Comparison of ENCODE assay signal across 8 mouse cellular contexts in genomic region chr5:115614948-115615347, GRCm38 (mm10). TPM values are rescaled to one million over a fixed set of nuclear protein-coding genes. Genes with fewer than 3 reads are reported as not detected.
A peak's percentile ranks its signal among the peaks of the same experiment; 100 is the strongest.
DNase-seq lines count a peak whose midpoint lies in the region; ATAC-seq lines count a peak whose summit lies in the region.

No protein-coding gene starts in this region.

- ATAC-seq in neural tube, embryonic 15.5 days (ENCODE audit: low FRiP score), result no peak
- peak; percentile 40 for ATAC-seq in neutrophil, adult 5-6 weeks (ENCODE audit: extremely low read depth, insufficient number of reproducible peaks, low FRiP score, poor library complexity, severe bottlenecking)

- H3K4me1 ChIP-seq in neural tube, embryonic 15.5 days, result no peaks in the 10 kb centered on the region
- no peaks in the 10 kb centered on the region for H3K4me1 ChIP-seq in embryonic facial prominence, embryonic 10.5 days

- no peak overlapping the region for H3K4me2 ChIP-seq in neural tube, embryonic 15.5 days

- no peaks in the 10 kb centered on the region for H3K27me3 ChIP-seq in neural tube, embryonic 15.5 days (replicated peaks)
- no peaks in the 10 kb centered on the region for H3K27me3 ChIP-seq in embryonic facial prominence, embryonic 10.5 days (replicated peaks; ENCODE audit: low read depth, poor library complexity, severe bottlenecking)

- H3K36me3 ChIP-seq in neural tube, embryonic 15.5 days, result peaks cover 99% of the 10 kb centered on the region
- peaks cover 100% of the 10 kb centered on the region for H3K36me3 ChIP-seq in embryonic facial prominence, embryonic 10.5 days (replicated peaks)

- WGBS in neural tube, embryonic 15.5 days, result 90% methylated on average over 7 of the region's 7 CpGs
- 84% methylated on average over 7 of the region's 7 CpGs for WGBS in embryonic facial prominence, embryonic 10.5 days

- H3K4me3 ChIP-seq in neural tube, embryonic 15.5 days (replicated peaks), result no peak overlapping the region
- H3K4me3 ChIP-seq in embryonic facial prominence, embryonic 10.5 days, result no peak overlapping the region

- H3K27ac ChIP-seq in neural tube, embryonic 15.5 days (replicated peaks), result no peak overlapping the region
- H3K27ac ChIP-seq in embryonic facial prominence, embryonic 10.5 days (replicated peaks), result no peak overlapping the region

- H3K9ac ChIP-seq in neural tube, embryonic 15.5 days (replicated peaks), result no peak overlapping the region

- no peaks in the 10 kb centered on the region for H3K9me3 ChIP-seq in neural tube, embryonic 15.5 days (replicated peaks)
- no peaks in the 10 kb centered on the region for H3K9me3 ChIP-seq in embryonic facial prominence, embryonic 10.5 days

- DNase-seq in adrenal gland, adult (ENCODE audit: inconsistent age in 2 of 2, low spot score in 1 of 2), result peak; percentile 40 to 71
- DNase-seq in adrenal gland, adult 8-10 months, result no peak
- peak; percentile 49 for DNase-seq in neural tube, embryonic 10.5 days (ENCODE audit: extremely low spot score, low spot score)
- DNase-seq in embryonic facial prominence, embryonic 10.5 days (ENCODE audit: low spot score), result peak; percentile 63
- DNase-seq in kidney, postnatal 25 days, result peak; percentile 63
- DNase-seq in layer of hippocampus, adult 18-20 months (ENCODE audit: low spot score in 2 of 2), result no peak

RNA-seq across cellular contexts. Expression of gene Rab35, which starts 16.8 kb away (rescaled TPM):
- total RNA-seq in adrenal gland, adult 8-10 months (2022), result 10 to 100 TPM; 58.8 to 70.3 (median 60.6) TPM
- polyA plus RNA-seq in neural tube, embryonic 15.5 days (2015; fragmentation: Nextera tagmentation; extraction: Ambion mirVana), result 20.8 and 21.1 TPM in 2 replicates
- 14.9 and 15.1 TPM in 2 replicates for polyA plus RNA-seq in embryonic facial prominence, embryonic 10.5 days (2016; fragmentation: Nextera tagmentation; extraction: Ambion mirVana)
- total RNA-seq in neutrophil, adult 5-6 weeks (2017), result 63.9 and 67.8 TPM in 2 replicates
- total RNA-seq in layer of hippocampus, adult 18-20 months (2021), result 100 to 1,000 TPM in 1 of 2 experiments, 10 to 100 TPM in 1; 97.7 to 100 TPM

RNA-seq across cellular contexts. Expression of gene Gcn1l1, which starts 49.9 kb away (rescaled TPM):
- total RNA-seq in adrenal gland, adult 8-10 months (2022), result 10 to 100 TPM; 69.2 to 98.2 (median 77.7) TPM
- 35.7 and 37.6 TPM in 2 replicates for polyA plus RNA-seq in neural tube, embryonic 15.5 days (2015; fragmentation: Nextera tagmentation; extraction: Ambion mirVana)
- 65.0 and 65.1 TPM in 2 replicates for polyA plus RNA-seq in embryonic facial prominence, embryonic 10.5 days (2016; fragmentation: Nextera tagmentation; extraction: Ambion mirVana)
- 37.0 and 39.8 TPM in 2 replicates for total RNA-seq in neutrophil, adult 5-6 weeks (2017)
- 10 to 100 TPM; 64.0 to 68.7 TPM for total RNA-seq in layer of hippocampus, adult 18-20 months (2021)

RNA-seq across cellular contexts. Expression of gene Rplp0, which starts 55.7 kb away (rescaled TPM):
- 100 to 1,000 TPM; 682 to 769 (median 720) TPM for total RNA-seq in adrenal gland, adult 8-10 months (2022)
- polyA plus RNA-seq in neural tube, embryonic 15.5 days (2015; fragmentation: Nextera tagmentation; extraction: Ambion mirVana), result 785 and 1,036 TPM in 2 replicates
- 1,413 and 1,489 TPM in 2 replicates for polyA plus RNA-seq in embryonic facial prominence, embryonic 10.5 days (2016; fragmentation: Nextera tagmentation; extraction: Ambion mirVana)
- total RNA-seq in neutrophil, adult 5-6 weeks (2017), result 808 and 842 TPM in 2 replicates
- 100 to 1,000 TPM; 210 to 218 TPM for total RNA-seq in layer of hippocampus, adult 18-20 months (2021)

Comparison
In these comparisons a context has a peak if more than half of its experiments do, and no peak if none do; other contexts are left out.
1. DNase-seq: peak in adrenal gland, adult (2 of 2), neural tube, embryonic 10.5 days (single experiment), embryonic facial prominence, embryonic 10.5 days (single experiment) and kidney, postnatal 25 days (2 of 2); none in adrenal gland, adult 8-10 months (single experiment) and layer of hippocampus, adult 18-20 months (0 of 2).